Mouse (Mus musculus) frontal cortex, adult (tissue): Measurements from ENCODE around the gene Porcn.
A peak's percentile ranks its signal among the peaks of the same experiment; 100 is the strongest.

Experiments used
- ATAC-seq: cut with Nextera tagmentation; 2 replicates; pipeline ENCODE4 v1.9.2; 2017; ENCODE audit warnings: mild to moderate bottlenecking, moderate library complexity, mixed read lengths; ENCODE audit not compliant: low TSS enrichment

Gene Porcn

GRCm38 (mm10) chrX:8206015-8206693, at the start of gene Porcn:
Porcn (minus strand) TSS chrX:8206525.
- peak; percentile 94 for ATAC-seq

DNA sequence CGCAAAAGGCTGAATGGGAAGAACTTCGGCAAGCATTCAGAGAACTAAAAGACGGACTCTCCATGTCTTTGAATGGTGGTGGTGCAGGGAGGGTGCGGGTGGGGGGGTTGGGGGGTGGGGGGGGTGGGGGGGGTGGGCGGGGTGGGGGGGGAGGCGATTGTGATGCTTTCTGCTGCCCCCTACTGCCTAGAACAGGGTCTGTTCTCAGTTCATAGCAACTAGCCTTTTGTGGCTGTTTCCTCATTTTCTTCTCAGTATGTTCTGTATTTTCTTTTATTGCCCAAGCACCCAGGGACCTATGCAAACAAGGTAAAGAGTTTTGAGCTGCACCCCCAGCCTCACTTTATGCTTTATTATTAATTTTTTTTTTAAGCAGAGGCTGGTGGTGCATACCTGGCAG, 49.5 kb upstream of the Porcn start:
- no peak for ATAC-seq

DNA sequence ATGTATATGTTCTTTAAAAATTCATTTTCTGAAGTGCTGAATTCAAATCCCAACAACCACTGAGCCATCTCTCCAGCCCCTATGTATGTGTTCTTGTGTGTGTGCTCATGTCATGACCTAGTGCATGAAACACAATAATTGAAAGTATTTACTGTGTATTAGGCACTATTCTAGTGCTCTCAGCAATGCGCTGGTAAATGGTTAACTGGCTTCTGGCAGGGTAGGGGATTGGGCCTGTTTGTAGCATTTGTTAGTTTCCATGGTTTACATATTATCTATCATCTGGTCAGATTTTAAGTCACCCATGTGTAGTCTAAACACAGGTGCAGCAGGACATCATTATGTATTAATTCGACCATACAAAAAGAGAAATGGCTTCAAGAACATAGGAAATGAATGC, 47.4 kb upstream of the Porcn start:
- ATAC-seq, result no peak

- ATAC-seq, result peak; percentile 98
These were observed 46.3 kb upstream of the Porcn start, which contains the start of gene Ftsj1 for GRCm38 (mm10) chrX:8252334-8253285. Ftsj1 (minus strand) TSS chrX:8252406.

GRCm38 (mm10) chrX:8251789-8252333, 45.5 kb upstream of the Porcn start:
- peak; percentile 51; the same call in 1 of the 2 replicates for ATAC-seq

DNA sequence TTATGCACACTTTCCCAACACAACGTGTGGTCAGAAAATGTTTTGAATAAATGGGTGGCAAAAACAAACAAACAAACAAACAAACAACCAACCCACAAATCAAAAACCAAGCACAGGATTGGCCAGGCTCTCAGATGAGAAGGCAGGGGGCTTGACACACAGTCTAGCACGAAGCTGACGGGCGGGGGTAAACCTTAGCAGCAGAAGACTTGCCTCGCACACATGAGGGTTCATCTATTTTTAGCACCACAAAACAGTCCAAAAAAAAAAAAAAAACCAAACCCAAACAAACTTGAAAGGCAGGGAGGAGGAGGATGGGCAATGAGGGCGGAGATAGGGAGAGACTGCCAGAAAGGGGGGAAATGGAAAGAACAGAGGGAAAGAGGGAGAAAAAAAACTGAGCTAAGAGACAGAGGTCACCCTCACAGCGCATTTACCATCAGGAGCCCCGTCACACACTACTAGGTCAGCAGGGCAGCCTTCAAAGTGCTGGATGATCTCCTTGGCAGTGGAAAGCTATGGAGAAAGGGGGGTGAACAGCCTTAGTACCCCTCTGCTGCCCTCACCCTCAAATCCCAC, 42.3 kb upstream of the Porcn start:
- no peak for ATAC-seq

- no peak for ATAC-seq
These were observed 41.4 kb upstream of the Porcn start for GRCm38 (mm10) chrX:8247680-8248079.

DNA sequence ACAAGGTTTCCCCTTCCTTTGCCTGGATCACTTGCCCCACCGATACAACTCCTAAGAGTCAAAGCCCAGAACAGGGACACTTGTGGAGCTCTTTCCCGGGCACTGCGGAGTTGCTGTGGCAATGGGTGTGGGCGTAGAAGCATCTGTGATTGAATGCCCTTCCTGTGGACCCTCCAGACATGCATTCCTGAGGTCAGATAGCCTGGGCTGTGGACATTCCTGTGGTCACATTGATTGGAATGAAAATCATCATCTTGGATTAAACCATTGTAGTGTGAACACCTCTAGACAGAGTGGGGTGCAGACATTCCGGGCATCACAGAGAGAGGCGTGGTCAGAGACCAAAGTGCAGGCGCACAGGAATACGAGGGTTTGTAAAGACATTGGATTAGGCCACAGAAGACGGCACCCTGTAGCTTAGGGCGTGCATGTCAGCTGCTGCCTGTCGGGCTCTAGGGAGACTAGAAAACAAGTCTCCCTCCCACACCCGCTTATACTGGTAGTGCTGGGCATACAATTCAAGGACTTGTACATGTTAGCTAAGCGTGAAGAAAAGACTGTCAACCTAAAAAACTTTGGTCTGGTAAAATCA, 32.6 kb upstream of the Porcn start:
- no peak for ATAC-seq

DNA sequence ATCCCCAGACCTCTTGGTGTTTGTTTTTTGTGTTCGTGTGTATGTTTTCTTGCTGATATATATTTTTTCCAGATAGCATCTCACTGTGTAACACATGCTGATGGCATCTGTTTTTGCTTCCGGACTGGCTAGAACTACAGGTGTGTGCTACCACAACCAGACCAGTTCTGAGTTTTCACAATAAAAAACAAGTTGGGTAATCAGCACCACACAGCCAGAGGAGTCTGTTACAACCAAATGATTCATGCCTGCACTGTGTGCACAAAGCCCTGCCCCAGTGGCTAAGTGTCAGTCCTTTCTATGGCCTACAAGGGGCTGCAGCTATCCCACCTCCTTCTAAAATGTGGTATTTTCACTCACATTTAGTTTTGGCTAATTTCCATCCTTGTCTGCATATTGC, 30.4 kb upstream of the Porcn start:
- ATAC-seq, result no peak

- no peak for ATAC-seq
These were observed 27.3 kb upstream of the Porcn start for GRCm38 (mm10) chrX:8233602-8234001.

GRCm38 (mm10) chrX:8230272-8230671, 23.9 kb upstream of the Porcn start:
- ATAC-seq, result no peak

- ATAC-seq, result 0 out of 2 replicates have a peak, but pooled peaks have one; percentile 3
These were observed 17.1 kb upstream of the Porcn start for GRCm38 (mm10) chrX:8223473-8223872.

DNA sequence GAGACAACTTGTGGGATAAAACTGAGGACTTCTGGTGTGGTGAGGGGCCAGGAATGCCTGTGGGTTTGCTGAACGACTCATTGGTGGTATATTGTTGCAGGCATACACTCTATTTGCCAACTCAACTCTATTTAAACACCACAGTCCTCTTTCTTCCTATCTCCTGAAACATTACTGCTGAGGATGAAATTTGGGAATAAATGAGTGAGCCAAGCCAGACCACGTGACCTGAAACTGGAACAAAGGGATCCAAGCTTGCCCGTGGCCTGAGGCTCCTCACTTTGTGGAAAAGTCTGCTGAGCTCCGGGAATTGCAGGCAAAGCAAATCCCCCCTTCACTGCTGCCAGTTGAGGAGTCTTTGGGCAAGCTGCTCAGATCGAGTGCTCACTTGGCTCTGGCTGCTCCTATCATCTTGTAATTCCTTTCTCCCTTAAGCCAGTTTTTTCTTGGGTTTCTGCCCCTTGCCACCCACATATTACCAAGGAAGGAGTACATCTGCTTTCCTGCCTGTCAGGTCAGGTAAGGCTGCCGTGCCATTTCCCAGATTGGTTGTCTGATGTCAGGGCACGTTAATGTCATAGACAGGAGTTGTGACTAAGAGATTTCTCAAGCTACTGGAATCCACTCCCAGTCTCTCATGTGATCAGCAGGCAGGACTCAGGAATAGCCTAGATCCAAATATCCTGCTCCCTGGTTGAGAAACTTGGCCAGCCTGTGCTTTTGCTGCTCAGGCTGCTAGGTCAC, 16.5 kb upstream of the Porcn start:
- peak; percentile 65 for ATAC-seq

DNA sequence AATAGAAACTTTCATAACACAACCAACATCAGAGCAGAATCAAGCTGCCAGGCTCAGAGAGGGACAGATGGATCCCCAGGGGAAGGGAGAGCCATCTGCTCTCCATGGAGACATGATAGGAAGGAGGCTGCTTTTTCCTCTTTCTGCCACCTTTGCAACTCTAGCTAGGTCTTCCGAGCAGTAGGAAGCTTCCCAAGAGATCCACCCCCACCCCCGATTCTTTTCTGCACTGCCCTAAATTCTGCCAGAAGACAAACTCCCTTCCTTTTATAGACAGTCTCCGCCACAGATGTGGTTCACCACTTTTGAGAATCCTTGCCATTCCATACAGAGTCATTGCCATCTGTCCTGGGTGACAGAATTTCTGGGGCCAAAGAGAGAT, 16.0 kb upstream of the Porcn start:
- peak; percentile 76 for ATAC-seq

DNA sequence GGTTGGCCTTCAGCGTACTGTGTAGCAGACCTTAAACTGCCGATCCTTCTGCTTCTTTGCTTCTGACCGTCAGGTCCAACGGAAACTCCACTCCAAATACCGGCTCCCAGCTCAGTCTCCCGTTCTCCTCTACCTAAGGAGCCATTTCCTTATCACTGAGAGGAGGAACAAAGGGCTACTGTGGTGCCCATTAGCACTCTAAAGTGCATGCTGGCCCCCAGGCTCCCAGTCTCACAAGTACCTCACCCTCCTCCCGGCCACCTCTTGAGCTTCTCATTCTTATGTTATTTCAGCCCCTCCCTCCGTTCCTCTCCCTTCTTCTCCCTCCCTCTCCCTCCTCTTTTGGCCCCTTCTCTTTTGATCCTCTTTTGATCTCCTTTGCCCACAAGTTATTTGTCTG, 13.3 kb upstream of the Porcn start:
- no peak for ATAC-seq

DNA sequence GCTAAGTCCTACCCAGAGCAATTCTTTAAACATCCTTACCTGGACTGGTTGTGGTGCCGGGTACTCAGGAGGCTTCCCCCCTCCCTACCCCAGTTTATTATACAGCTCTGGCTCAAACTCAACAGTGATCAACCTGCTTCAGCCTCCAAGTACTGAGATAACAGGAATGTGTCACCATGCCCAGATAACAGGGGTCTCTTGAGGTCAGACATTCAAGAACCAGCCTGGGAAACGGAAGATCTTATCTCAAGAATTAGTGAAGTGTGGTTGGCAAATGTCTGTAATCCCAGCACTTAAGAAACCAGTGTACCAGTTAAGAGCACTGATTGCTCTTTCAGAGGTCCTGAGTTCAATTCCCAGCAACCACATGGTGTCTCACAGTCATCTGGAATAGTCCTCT, 11.8 kb upstream of the Porcn start:
- no peak for ATAC-seq

DNA sequence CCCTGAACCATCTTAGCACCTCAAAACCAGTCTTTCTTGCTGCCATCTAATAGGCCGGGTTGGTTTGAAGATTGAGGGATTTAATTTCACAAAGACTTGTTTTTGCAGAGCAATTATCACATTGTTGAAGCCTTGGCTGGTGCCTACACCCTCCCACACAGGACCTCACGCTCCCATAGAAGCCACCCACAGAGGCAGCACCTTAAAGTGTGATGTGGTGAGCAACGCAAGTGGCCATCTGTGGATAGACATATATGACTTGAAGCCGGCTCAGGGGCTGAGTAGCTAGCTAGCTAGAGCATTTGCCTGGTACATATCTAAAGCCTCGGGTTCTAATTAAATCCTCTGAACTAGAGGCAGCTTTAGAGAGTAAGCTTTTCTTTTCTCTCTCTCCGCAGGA, 11.1 kb upstream of the Porcn start:
- ATAC-seq, result peak; percentile 84

DNA sequence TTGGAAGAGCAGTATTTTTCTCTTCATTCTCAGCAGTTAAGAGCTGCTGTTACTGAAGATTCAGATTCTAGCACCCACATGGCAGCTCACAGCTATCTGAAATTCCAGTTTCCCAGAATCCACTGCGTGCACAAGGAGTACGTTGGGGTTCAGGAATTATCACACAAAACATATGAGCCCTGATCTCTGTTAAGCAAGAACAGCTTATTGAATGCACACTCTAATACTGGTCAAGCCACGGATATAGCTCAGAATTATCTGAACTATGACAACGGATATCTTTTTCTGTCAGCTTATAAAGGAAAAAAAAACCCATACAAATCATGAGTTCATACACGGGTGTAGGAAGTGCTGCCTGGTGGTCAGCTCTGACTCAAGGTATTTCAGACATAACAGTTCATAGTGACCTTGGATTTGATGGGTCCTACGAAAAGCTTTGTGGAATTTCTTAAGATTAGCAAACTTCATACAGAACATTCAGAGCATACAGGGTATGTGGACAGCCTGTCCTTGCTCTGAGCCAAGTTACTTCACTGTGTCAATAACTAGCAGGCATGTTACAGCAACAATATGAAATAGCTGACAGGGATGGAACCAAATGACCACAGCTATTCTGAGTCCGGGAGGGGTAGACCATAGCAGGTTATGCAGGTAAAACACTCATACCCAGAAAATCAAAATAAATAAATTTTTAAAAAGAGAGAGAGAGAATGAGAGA, 5.3 kb upstream of the Porcn start:
- no peak for ATAC-seq

- ATAC-seq, result no peak
These were observed 3.4 kb upstream of the Porcn start for GRCm38 (mm10) chrX:8209720-8210119.

GRCm38 (mm10) chrX:8207224-8207623, 899 bp upstream of the Porcn start:
- ATAC-seq, result no peak
